Mouse (Mus musculus) forebrain, embryonic 14.5 days (tissue): Measurements from ENCODE around the gene Fbxl15. TPM values are rescaled to one million over a fixed set of nuclear protein-coding genes. Genes with fewer than 3 reads are reported as not detected.

Source experiments
- ATAC-seq: fragments of 200-750 bp; cut with Nextera tagmentation; 2 replicates; pipeline ENCODE4 v1.8.0; 2017; ENCODE audit warnings: mild to moderate bottlenecking, moderate library complexity
- DNase-seq: peaks from one replicate; pipeline ENCODE4 v3.0.0-alpha.2; 2015; ENCODE audit warnings: low spot score
- H3K27ac ChIP-seq: fragments of 300-500 bp; sonication (generic); 2 replicates; pipeline ENCODE4 v1.5.1; 2014; ENCODE audit warnings: low read depth, mild to moderate bottlenecking, control low read depth, low read length, moderate library complexity
- H3K27me3 ChIP-seq: fragments of 300-500 bp; sonication (generic); replicated peaks from 2 replicates; pipeline ENCODE4 v1.6.1; 2014; ENCODE audit warnings: low read length, control low read depth, mixed read lengths; ENCODE audit not compliant: control insufficient read depth, insufficient read depth
- H3K36me3 ChIP-seq: fragments of 300-500 bp; sonication (generic); 2 replicates; pipeline ENCODE4 v1.6.1; 2014; ENCODE audit warnings: low read length, control low read depth; ENCODE audit not compliant: control insufficient read depth, insufficient read depth
- H3K4me1 ChIP-seq: fragments of 300-500 bp; sonication (generic); 2 replicates; pipeline ENCODE4 v1.6.1; 2014; ENCODE audit warnings: antibody characterized with exemption, low read length, control low read depth; ENCODE audit not compliant: control insufficient read depth, insufficient read depth
- H3K4me2 ChIP-seq: fragments of 300-500 bp; sonication (generic); 2 replicates; pipeline ENCODE4 v1.6.1; 2014; ENCODE audit warnings: mild to moderate bottlenecking, control low read depth, low read length
- H3K4me3 ChIP-seq: fragments of 300-500 bp; sonication (generic); 2 replicates; pipeline ENCODE4 v1.5.1; 2014; ENCODE audit warnings: low read depth, low read length, control low read depth
- H3K9ac ChIP-seq: fragments of 300-500 bp; sonication (generic); 2 replicates; pipeline ENCODE4 v1.6.1; 2014; ENCODE audit warnings: mild to moderate bottlenecking, low read length, control low read depth, moderate library complexity
- H3K9me3 ChIP-seq: fragments of 300-500 bp; sonication (generic); replicated peaks from 2 replicates; pipeline ENCODE4 v1.6.1; 2016; ENCODE audit warnings: low read length, control low read depth, mixed read lengths; ENCODE audit not compliant: control insufficient read depth
- WGBS: fragments of 180-500 bp; shearing (Covaris S2); extraction: QIAGEN DNeasy Blood & Tissue Kit; methylation state at CpG from one replicate; pipeline ENCODE4 v1.1.7; 2014; 5-methylcytosine and 5-hydroxymethylcytosine counted together
- polyA plus RNA-seq: library from polyadenylated mRNA; unstranded; fragments of >200 nt; fragmentation: Nextera tagmentation; extraction: Ambion mirVana; gene quantifications from 2 replicates; pipeline ENCODE4 v1.2.1, GENCODE M21; 2014

Gene Fbxl15
- polyA plus RNA-seq, 1 experiment from 2014 or later = 43.1 TPM

GRCm38 (mm10) chr19:46358381-46358780 is 30.4 kb downstream of the Fbxl15 start:
- Histone ChIP-seq H3K27ac (no peak overlapping the region), H3K36me3 (no peaks in the 10 kb centered on the region), H3K9me3 (no peaks in the 10 kb centered on the region), H3K4me2 (no peak overlapping the region), H3K27me3 (no peaks in the 10 kb centered on the region; the same call in 1 of the 2 replicates), H3K9ac (no peak overlapping the region), H3K4me1 (no peaks in the 10 kb centered on the region), H3K4me3 (no peak overlapping the region)
- ATAC-seq (no peak), DNase-seq (no peak)
- 55% methylated on average over 4 of the region's 4 CpGs for WGBS

GRCm38 (mm10) chr19:46362104-46362503 is 34.1 kb downstream of the Fbxl15 start:
- Histone ChIP-seq H3K4me2 (no peak overlapping the region), H3K9me3 (no peaks in the 10 kb centered on the region), H3K9ac (no peak overlapping the region), H3K27ac (no peak overlapping the region), H3K4me3 (no peak overlapping the region), H3K36me3 (no peaks in the 10 kb centered on the region), H3K27me3 (no peaks in the 10 kb centered on the region; the same call in 1 of the 2 replicates), H3K4me1 (no peaks in the 10 kb centered on the region)
- WGBS = 80% methylated on average over 8 of the region's 8 CpGs
- DNase-seq = no peak
- no peak for ATAC-seq

DNA sequence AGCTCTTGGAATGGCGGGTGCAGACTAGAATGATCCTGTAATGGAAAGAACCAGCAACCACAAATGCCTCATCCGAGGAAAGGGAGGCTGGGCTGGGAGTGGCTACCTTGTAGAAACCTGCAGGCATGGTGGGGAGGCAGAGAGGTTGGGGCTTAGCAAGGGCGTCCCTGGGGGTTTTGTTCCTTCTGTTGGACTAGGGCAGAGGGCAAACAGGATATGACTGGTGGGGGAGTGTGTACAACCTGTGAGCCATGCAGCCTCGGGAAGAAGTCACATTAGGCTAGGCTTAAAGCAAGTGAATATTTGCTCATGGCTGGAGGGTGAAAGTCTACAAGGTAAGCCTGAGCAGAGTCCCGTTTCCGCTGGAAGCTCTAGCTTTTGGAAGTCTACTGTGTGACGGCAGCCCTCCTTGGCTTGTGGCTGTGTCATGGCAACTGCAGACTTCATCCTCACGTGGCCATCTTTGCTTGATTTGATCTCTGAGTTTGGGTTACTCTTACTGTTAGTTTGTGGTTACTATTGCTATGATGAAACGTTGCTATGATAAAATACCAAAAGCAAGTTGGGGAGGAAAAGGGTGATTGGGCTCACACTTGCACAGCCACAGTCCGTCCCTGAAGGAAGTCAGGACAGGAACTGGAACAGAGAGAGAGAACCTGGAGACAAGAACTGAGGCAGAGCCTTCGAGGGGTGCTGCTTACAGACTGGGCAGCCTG is 35.5 kb downstream of the Fbxl15 start:
- H3K4me3 ChIP-seq = no peak overlapping the region
- WGBS = 91% methylated on average over 11 of the region's 11 CpGs

GRCm38 (mm10) chr19:46367798-46368590 is 40.0 kb downstream of the Fbxl15 start:
- H3K4me1 ChIP-seq = no peaks in the 10 kb centered on the region
- no peak overlapping the region for H3K9ac ChIP-seq
- ATAC-seq (no peak), DNase-seq (no peak)
- no peaks in the 10 kb centered on the region; the same call in 1 of the 2 replicates for H3K36me3 ChIP-seq
- WGBS = 90% methylated on average over 23 of the region's 23 CpGs
- no peaks in the 10 kb centered on the region for H3K9me3 ChIP-seq
- H3K4me2 ChIP-seq = no peak overlapping the region
- H3K27ac ChIP-seq = no peak overlapping the region
- H3K27me3 ChIP-seq = no peaks in the 10 kb centered on the region
- no peak overlapping the region for H3K4me3 ChIP-seq

More for the DNA sequence above, 35.5 kb downstream of the Fbxl15 start:
- Histone ChIP-seq H3K36me3 (no peaks in the 10 kb centered on the region), H3K4me2 (no peak overlapping the region), H3K27me3 (no peaks in the 10 kb centered on the region; the same call in 1 of the 2 replicates), H3K27ac (no peak overlapping the region), H3K4me1 (no peaks in the 10 kb centered on the region), H3K9ac (no peak overlapping the region), H3K9me3 (no peaks in the 10 kb centered on the region)
- DNase-seq = no peak
- ATAC-seq = no peak

DNA sequence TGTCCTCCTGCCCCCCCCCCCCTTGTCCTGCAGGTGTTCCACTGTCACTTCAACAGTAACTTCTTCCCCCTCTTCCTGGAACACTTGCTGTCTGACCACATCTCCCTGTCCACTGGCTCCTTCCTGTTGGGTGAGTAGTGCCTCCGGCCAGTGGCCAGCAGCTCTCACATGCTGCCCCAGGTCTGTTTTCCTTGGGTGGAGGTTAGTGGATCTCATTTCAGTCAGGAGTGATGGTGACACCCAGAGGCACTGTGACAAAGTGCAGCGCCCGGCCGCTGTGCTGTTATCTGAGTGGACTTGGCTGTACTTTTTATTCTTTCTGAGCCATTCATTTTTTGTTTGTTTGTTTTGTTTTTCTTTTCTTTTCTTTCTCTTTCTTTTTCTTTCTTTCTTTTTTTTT is 41.2 kb downstream of the Fbxl15 start:
- no peaks in the 10 kb centered on the region for H3K27me3 ChIP-seq
- no peak overlapping the region for H3K4me3 ChIP-seq
- H3K27ac ChIP-seq = no peak overlapping the region
- H3K36me3 ChIP-seq = no peaks in the 10 kb centered on the region; the same call in 1 of the 2 replicates
- DNase-seq (peak; percentile 46), ATAC-seq (no peak)
- 36% methylated on average over 4 of the region's 4 CpGs for WGBS
- no peak overlapping the region for H3K9ac ChIP-seq
- no peaks in the 10 kb centered on the region for H3K9me3 ChIP-seq
- H3K4me2 ChIP-seq = no peak overlapping the region
- no peaks in the 10 kb centered on the region for H3K4me1 ChIP-seq

- no peaks in the 10 kb centered on the region; the same call in 1 of the 2 replicates for H3K4me1 ChIP-seq
- H3K9me3 ChIP-seq = no peaks in the 10 kb centered on the region
- peak overlapping the region; percentile 66 for H3K27ac ChIP-seq
- H3K9ac ChIP-seq = no peak overlapping the region
- DNase-seq = no peak
- no peaks in the 10 kb centered on the region for H3K27me3 ChIP-seq
- no peak overlapping the region for H3K4me3 ChIP-seq
- no peak overlapping the region for H3K4me2 ChIP-seq
- peaks cover 36% of the 10 kb centered on the region for H3K36me3 ChIP-seq
- WGBS = 47% methylated on average over 21 of the region's 21 CpGs
- ATAC-seq = 0 out of 2 replicates have a peak, but pooled peaks have one; percentile 29
Measured at GRCm38 (mm10) chr19:46374477-46375088, 46.6 kb downstream of the Fbxl15 start.

DNA sequence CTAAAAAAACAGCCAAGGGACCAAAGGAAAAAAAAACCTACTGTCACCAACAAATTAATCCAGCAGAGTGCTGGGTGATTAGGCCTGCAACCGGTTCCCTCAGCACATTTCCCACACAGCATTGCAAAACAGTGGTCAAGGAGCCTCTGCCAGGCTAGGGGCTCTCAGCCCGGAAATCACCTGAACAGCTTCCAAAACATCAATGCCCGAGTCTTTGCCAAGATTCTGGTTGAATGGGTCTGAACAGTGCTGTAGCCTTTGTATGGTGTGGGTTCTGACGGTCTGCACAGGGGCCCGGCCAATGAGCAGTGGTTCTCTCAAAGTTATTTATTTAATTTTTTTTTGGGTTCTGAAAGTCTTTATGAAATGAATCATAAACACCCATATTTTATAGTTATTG is 47.5 kb downstream of the Fbxl15 start:
- no peaks in the 10 kb centered on the region for H3K9me3 ChIP-seq
- no peak overlapping the region for H3K4me3 ChIP-seq
- 21% methylated on average over 5 of the region's 5 CpGs for WGBS
- no peak overlapping the region for H3K9ac ChIP-seq
- DNase-seq (peak; percentile 71), ATAC-seq (peak; percentile 74)
- H3K27me3 ChIP-seq = no peaks in the 10 kb centered on the region
- no peaks in the 10 kb centered on the region; the same call in 1 of the 2 replicates for H3K4me1 ChIP-seq
- peaks cover 45% of the 10 kb centered on the region for H3K36me3 ChIP-seq
- no peak overlapping the region for H3K27ac ChIP-seq
- H3K4me2 ChIP-seq = no peak overlapping the region

GRCm38 (mm10) chr19:46375891-46376290 is 47.9 kb downstream of the Fbxl15 start:
- Histone ChIP-seq H3K27ac (no peak overlapping the region), H3K4me1 (no peaks in the 10 kb centered on the region; the same call in 1 of the 2 replicates), H3K9ac (no peak overlapping the region), H3K4me3 (no peak overlapping the region), H3K27me3 (no peaks in the 10 kb centered on the region), H3K36me3 (peaks cover 49% of the 10 kb centered on the region), H3K9me3 (no peaks in the 10 kb centered on the region), H3K4me2 (no peak overlapping the region)
- 66% methylated on average over 4 of the region's 4 CpGs for WGBS
- no peak for DNase-seq
- no peak for ATAC-seq
